Mouse (Mus musculus) fat pad, adult 2 months (tissue): ENCODE results near the gene Oprl1.

ENCODE experiments used
- DNase-seq: peaks from one replicate; pipeline ENCODE4 v3.0.0-alpha.2; 2011; ENCODE audit warnings: low read depth, low spot score; ENCODE audit errors: extremely low read depth

Oprl1 gene

GRCm38 (mm10) chr2:181692304-181692703 lies 22.5 kb upstream of the Oprl1 start:
- no peak for DNase-seq

GRCm38 (mm10) chr2:181693339-181694280 lies 21.2 kb upstream of the Oprl1 start, which contains the start of gene Rgs19:
Gene Rgs19, minus strand, starts transcription at chr2:181693977.
- DNase-seq: no peak

GRCm38 (mm10) chr2:181694581-181694980 lies 20.2 kb upstream of the Oprl1 start:
- no peak for DNase-seq

GRCm38 (mm10) chr2:181695776-181696175 lies 19.0 kb upstream of the Oprl1 start:
- DNase-seq: no peak

- no peak for DNase-seq
Measured at GRCm38 (mm10) chr2:181696801-181697420, 17.9 kb upstream of the Oprl1 start.

- DNase-seq: no peak
Measured at GRCm38 (mm10) chr2:181698241-181698640, 16.6 kb upstream of the Oprl1 start, which contains the start of gene Lkaaear1. Gene Lkaaear1, minus strand, starts transcription at chr2:181698442.

GRCm38 (mm10) chr2:181706668-181707067 lies 8.1 kb upstream of the Oprl1 start:
- no peak for DNase-seq

- DNase-seq: no peak
Measured at GRCm38 (mm10) chr2:181713749-181714148, 1.1 kb upstream of the Oprl1 start.

- no peak for DNase-seq
Measured at GRCm38 (mm10) chr2:181715382-181715781, 566 bp downstream of the Oprl1 start.

- no peak for DNase-seq
Measured at GRCm38 (mm10) chr2:181716991-181717390, 2.2 kb downstream of the Oprl1 start.

GRCm38 (mm10) chr2:181720061-181720460 lies 5.2 kb downstream of the Oprl1 start:
- DNase-seq: no peak

GRCm38 (mm10) chr2:181721200-181721599 lies 6.4 kb downstream of the Oprl1 start:
- DNase-seq: no peak

GRCm38 (mm10) chr2:181722213-181722612 lies 7.4 kb downstream of the Oprl1 start:
- DNase-seq: no peak

- no peak for DNase-seq
Measured at GRCm38 (mm10) chr2:181727659-181728262, 12.9 kb downstream of the Oprl1 start.

GRCm38 (mm10) chr2:181730051-181730450 lies 15.2 kb downstream of the Oprl1 start:
- no peak for DNase-seq

- DNase-seq: no peak
Measured at GRCm38 (mm10) chr2:181752626-181753025, 37.8 kb downstream of the Oprl1 start.

GRCm38 (mm10) chr2:181758147-181758725 lies 43.4 kb downstream of the Oprl1 start:
- DNase-seq: no peak

GRCm38 (mm10) chr2:181759041-181759440 lies 44.2 kb downstream of the Oprl1 start:
- DNase-seq: no peak

GRCm38 (mm10) chr2:181763006-181763830 lies 48.4 kb downstream of the Oprl1 start, which contains the start of gene Myt1:
Gene Myt1, plus strand, starts transcription at chr2:181763332.
- no peak for DNase-seq

- DNase-seq: no peak
Measured at GRCm38 (mm10) chr2:181763886-181764527, 49.2 kb downstream of the Oprl1 start.
